Mouse (Mus musculus): ENCODE results near the gene Cacnb1. TPM values are rescaled to one million over a fixed set of nuclear protein-coding genes. Genes with fewer than 3 reads are reported as not detected.

The Cacnb1 gene
- total RNA-seq, 2 experiments from 2014 or later: 18.8 TPM

DNA sequence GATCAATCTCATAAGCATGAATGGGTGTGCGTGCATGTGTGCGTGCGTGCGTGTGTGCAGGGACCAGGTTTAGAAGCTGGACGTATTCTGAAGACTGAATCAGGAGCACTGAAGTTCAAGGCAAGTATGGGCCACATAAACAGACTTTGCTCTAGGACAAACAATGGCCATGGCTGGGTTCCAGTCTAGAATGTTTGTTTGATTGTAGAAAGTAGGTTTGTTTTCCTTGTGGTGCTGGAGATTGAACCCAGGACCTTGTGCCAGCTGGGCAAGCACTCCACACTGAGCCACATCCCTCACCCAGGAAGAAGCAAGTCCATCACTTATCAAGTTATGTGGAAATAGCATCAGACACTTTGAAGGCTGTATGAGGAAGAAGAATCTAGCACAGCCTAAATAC, 6.7 kb downstream of the Cacnb1 start:
- no peak for DNase-seq (ENCODE audit: low spot score in 2 of 2)

DNA sequence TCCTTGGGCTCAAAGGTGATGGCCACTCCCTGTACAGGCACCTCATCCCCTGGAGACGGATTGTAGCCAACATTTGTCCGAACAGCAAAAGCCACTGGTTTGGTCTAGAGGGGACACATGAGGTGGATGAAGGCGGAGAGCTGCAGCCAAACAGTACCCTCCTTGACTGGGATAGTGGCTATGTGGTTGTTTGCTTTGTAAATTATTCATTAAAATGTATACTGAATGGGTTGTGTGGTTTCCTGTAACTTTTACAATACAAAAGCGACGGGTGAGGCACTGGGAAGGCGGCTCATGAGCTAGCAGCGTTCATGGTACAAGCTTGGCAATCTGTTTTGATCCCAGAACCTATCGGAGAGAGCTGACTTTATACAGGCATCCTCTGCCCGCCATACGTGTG, 10.0 kb downstream of the Cacnb1 start:
- no peak for DNase-seq (ENCODE audit: low spot score in 2 of 2)

DNA sequence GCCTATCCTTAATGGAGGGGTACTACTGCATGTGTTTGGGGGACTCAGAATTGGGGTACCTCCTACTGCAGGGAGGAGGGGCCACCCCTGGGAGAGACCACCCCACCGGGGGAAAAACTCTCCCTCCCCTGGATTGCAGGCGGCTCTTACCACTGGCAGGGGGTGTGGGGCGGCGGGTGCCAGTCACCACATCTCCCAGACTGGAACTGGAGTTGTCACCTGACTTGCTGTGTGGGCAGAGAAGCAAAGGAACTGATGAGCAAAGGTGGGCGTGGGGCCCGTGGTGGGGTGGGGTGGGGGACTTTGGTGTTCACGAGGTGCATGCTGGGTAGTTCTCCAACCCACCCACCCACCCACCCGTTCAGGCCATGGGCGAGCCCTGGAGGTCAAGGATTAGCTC, 11.1 kb downstream of the Cacnb1 start:
- DNase-seq (ENCODE audit: low spot score in 2 of 2): no peak

DNA sequence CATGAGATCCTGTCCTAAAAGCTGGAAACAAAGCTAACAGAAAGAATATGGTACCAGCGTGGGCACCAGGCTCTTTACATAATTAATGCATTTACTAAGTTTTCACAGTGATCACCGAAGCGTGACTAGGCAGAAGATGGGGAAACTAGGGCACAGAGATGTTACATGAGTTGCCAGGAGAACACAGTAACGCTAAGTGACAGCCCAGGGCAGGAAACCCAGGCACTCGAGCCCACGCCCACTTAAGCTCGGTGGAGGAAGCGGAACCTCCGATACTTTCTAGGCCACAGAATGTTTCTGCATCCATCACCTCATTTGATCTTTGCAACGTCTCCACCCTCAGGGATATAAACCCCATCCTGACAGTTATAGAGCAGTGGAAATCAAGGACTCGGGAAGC, 14.7 kb downstream of the Cacnb1 start:
- DNase-seq (ENCODE audit: low spot score in 2 of 2): no peak

DNA sequence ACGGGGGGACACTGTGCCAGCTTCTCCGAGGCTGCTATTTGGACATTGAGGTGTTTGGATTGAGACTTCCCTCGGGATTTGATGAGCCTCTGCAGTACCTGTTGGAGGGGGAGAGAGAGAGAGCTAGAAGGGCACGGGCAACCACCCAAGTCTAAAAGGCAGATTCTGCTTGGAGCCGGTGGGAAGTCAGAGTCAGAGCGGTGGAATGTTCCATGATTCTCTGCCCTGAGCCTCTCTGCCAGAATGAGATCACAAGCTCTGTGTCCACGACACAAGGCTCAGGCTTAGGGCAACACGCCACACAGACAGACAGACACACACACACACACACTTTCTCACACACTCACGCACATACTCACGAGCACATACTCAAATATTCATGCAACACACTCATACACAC, 17.1 kb downstream of the Cacnb1 start:
- no peak for DNase-seq (ENCODE audit: low spot score in 2 of 2)

DNA sequence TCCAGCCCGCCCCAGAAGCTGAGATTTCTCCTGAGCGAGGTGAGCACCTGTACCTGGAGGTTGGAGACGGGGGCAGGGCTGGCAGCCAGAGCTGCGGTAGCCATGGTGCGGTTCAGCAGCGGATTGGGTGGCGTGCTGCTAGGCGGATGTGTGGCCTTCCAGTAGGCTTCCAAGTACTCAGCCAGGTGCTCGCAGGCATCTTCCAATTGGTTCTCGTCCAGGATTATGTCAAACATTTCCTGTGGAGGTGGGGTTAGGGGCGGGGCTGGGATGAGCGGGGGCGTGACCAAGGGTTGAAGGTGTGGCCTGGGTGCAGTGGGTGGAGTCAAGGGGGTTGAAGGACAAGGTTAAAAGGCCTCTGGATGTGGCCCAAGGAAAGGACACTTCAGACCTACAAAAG, 17.8 kb downstream of the Cacnb1 start:
- no peak for DNase-seq (ENCODE audit: low spot score in 2 of 2)

DNA sequence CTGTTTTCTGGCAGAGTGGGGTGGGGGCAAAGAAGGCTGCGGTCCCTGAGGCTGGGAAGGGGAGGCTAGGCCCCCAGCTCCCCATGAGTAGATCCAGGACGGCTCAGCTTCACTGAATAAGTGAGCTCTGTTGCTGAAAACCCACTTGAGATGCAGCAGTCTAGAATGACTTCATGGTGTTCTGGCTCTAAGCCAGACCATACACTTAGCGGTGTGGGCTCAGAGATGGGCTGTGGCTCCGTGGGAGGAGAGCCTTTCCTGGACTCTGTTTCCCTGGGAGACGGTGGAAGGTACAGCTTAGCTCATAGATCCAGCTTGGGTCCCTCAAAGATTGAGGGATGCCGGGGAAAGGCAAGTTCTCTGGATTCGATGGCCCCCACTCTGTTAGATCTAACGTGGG, 18.7 kb downstream of the Cacnb1 start:
- no peak for DNase-seq (ENCODE audit: low spot score in 2 of 2)

DNA sequence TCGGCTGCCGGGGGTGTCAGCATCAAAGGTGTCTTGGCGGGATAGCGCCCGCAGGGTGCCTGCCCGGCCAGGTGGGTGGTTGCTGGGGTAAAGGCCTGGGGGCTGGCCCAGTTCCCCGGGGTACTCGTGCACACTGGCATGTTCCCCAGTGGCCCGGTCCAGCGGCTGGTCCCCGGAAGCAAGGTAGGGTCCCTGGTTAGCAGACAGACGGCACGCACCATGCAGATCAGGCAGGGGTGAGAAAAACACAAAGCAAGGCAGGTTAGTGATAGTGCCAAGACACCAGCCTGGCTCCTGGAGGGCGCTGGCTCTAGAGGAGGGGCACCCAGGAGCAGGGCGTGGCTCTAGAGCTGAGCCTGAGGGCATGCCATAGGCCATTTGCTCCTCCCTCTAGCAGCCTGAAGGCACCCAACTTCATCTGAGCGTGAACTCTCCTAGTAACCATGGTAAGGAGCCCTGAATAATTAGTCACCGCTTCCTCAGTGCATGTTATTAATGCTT, 19.6 kb downstream of the Cacnb1 start:
- no peak for DNase-seq (ENCODE audit: low spot score in 2 of 2)

DNA sequence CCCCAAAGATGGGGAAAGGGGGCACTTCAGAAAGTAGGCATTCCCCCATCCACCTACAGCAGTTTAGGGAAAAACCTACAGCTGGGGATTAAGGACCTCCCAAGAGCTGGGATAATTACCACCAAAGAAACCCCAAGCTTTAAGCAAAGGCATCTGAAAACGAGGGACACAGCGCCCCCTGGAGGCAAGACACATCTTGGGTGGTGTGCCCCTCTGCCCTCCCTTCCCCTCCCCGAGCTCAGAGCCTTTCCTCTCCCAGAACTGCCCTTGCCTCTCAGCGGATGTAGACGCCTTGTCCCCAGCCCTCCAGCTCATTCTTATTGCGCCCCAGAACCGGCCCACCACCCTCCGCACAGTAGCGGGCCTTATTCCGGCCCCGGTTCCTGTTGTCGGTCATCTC, 20.2 kb downstream of the Cacnb1 start:
- DNase-seq (ENCODE audit: low spot score in 2 of 2): peak; percentile 61 to 70

DNA sequence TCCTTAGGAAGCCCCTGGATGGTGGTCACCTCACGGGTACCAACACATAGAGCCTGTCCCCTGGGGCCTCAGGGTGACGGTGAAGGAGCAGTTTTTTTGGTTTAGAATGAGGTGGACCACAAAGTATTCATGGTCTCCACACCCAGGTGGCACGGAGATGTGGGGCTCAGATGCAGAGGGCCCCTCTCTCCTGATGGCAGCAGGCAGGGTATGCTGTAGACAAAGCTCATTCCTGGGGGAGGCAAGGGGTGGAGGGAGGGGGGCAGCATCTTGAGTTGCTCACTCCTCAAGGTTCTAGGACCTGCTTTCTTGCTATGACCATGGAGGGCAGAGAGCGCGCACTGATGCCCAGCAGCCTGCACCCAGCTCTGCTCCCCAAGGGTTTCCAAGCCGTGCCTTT, 20.8 kb downstream of the Cacnb1 start:
- DNase-seq (ENCODE audit: low spot score in 2 of 2): no peak

DNA sequence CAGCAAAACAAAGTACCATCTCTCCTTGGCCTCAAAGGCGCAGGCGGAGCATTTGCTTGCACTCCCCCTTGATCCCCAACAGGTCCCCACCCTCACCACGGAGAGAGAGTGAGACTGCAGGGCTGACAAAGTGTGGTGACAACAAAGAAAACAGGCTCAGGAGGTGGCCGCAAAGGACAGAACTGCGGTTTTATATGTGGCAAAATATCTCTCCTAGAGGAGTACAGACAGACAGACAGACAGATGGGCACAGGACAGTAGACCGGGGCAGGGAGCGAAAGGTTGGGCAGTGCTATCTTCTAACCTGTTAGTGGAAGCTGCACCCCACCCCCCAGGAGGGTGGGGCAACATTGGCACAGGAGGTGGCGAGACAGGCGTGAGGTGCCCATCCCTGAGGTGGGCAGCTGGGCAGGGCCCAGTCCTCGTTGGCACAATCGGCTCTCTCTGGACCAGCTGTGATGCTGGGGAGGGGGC, 21.4 kb downstream of the Cacnb1 start:
- no peak for DNase-seq (ENCODE audit: low spot score in 2 of 2)

DNA sequence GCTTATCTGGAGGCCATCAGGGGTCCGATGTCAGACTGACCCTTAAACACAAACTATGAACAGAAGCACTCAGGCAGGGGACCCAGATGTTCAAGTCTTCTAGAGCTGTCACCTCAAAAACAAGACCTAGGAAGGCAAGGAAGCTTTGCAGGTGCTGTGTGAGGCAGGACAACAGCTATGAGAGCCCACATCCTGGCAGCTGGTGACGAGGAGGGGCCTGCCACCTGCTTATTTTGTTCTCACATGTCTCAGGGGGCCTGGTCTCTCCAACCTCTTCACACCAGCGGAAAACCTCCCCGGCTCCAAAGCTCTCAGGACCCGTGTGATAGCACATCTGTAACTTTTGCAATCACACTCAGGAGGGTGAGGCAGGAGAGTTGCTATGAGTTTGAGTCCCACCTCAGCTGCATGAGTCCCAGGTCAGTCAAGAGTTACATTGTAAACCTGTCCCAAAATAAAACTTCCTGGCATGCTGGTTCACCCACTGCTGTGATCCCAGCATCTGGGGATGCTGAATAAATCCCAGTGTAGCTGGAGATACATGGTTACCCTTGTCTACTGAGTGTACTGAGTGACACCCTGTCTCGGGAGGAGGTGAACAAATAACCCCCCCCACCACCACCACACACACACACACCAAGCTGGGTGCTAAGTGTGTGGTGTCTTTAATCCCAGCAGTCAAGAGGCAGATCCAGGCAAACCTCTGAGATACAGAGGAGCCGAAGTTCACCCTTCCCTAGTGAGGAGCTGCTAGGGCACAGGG, 22.3 kb downstream of the Cacnb1 start:
- no peak for DNase-seq (ENCODE audit: low spot score in 2 of 2)

DNA sequence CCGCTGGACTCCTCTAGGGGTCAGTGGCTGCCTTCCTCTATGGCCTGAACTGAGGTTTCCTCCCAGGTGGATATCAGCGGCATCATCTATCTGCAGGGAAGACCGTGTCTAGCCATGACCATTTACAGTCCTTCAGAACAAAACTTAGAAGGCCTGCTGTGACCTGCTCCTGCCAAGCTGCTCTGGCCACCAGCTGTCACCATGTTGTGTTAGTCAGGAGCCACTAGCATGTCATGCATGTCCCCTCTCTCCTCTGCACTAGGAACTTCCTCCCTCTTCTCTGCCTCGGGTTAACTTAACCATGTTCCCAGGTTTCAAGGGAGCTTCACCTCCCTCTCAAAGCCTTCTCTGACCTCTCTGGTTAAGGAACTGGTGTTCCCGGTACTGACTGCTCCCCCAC, 23.1 kb downstream of the Cacnb1 start:
- no peak for DNase-seq (ENCODE audit: low spot score in 2 of 2)

DNA sequence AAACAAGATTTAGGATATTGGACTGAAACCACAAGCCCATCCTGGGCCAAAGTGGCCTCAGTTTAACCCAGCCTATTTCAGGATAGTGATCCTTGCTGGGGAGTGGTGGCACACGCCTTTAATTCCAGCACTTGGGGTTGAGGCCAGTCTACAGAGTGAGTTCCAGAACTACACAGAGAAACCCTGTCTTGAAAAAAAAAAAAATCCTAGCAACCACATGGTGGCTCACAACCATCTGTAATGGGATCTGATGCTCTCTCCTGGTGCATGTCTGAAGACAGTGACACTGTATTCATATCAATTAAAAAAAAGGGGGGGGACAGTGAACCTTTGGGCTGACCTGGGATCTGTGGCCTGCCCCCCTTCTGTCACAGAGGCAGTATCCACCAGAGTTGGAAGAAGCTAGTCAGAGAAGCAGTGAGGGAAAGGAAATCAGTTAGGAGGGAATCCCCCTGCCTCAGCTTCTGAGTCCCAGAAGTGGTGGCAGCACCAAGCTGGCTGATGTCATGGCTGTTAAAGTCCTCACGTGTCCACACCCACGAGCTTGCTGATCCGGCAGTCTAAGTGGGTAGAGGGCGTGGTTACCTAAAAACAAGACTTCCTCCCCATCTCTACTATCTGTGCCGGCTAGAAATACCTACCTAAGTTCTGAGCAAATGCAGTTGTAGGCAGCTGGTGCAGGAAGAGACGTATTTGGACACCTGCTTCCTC, 23.8 kb downstream of the Cacnb1 start:
- DNase-seq (ENCODE audit: low spot score in 2 of 2): no peak

DNA sequence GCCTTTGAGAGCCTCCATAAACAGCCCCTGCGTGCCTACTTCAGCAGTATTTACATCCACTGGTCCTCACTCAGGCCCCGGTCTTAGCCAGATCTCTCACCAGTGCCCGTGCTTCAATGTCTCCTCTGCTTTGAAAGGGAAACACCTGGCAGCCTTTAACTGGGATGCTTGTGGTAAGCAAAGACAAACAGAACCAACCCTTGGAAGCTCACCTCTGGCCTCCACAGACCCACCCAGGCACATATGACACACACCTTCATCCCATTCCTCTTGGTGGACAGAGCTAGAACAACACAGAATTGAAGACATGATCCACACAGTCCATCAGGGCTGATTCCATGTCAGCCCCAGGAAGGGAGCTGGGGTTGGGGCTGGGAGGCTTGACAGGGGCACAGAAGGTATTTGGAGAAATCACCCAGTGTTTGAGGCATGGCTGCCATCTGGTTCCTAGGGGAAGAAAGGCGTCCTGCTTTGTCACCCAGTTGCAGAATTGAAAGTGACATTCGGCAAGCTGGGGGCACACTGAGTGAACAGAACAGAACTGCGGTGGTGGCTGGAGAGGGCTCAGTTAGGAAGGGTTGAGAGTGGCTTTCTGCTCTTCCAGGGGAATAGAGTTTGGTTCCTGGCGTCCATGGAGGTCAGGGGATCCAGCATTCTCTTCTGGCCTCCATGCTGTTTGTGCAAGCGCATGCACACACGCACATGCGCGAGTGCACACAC, 24.6 kb downstream of the Cacnb1 start:
- no peak for DNase-seq (ENCODE audit: low spot score in 2 of 2)

DNA sequence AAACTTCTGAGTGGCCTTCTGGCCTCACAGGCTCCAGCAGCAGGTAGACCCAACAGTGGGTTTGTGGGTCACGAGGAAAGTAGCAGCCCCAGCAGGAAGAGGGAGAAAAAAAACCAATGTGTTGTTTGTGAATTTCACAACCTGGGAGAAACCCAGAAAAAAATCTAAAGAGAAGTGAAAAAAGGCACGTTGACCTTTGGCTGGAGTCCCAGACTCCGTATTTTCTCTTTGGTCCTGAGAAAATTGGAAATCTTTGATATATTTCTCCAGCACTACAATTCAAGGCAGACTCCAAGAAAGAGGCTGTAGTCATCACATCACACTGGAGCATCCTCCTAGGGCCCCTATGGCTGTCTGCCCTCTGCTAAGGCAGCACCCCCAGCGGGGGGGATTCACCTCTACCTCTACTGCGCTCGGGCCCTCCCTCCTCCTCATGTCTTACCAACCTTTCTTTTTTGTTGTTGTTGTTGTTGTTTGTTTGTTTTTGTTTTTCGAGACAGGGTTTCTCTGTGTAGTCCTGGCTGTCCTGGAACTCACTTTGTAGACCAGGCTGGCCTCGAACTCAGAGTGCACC, 25.4 kb downstream of the Cacnb1 start:
- DNase-seq (ENCODE audit: low spot score in 2 of 2): no peak

DNA sequence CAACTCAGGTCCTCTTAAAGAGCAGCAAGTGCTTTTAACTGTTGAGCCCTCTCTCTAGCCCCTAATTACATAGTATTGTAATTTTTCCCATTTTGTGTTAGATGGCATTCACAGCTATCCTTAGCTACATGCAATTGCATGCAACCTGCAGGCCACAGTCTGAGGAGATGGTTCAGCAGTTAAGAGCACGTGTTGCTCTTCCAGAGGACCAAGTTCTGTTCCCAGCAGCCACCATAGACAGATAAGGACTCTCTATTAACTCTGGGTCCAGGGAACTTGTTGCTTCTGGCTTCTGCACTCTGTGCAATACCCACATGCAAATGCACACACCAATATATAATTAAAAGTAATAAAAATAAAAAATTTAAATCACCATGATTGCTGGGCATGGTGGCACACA, 26.1 kb downstream of the Cacnb1 start:
- no peak for DNase-seq (ENCODE audit: low spot score in 2 of 2)

DNA sequence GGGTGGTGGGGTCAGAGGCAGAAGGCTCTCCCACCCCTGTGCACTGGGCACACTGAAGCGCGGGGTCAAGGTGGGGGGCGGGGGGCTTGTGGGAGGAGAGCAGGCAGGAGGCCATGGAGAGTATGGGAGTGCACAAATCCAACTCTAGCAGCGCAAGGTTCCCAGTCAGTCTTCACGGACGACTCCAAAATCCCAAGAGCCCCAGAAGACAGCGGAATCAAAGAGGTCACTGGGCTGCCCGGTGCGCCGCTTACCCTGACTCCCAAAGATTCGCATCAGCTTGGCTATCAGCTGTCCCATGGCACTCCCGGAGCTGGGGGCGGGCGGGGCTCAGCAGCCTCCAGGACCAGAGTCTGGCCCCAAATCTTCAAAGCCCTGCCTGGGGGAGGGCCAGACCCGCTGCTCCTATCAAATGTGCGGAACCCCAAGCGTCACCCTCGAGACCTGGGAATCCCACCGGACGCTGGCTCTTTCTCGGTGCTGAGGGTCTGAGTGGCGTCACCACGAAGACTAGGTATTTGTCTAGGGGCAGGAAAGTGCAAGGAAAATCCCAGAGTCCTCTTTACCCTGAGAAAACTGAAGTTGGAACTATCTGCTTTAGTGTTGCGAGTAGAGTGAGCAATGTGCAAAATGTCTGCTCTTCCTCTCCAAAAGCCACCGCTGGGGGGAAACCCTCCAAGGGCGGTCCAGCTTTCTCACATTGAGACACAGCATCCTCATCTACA, 27.1 kb downstream of the Cacnb1 start, which contains the start of gene Arl5c:
Arl5c (minus strand) TSS at position 618 of the 725 bp plus-strand sequence.
- DNase-seq (ENCODE audit: low spot score in 2 of 2): no peak

DNA sequence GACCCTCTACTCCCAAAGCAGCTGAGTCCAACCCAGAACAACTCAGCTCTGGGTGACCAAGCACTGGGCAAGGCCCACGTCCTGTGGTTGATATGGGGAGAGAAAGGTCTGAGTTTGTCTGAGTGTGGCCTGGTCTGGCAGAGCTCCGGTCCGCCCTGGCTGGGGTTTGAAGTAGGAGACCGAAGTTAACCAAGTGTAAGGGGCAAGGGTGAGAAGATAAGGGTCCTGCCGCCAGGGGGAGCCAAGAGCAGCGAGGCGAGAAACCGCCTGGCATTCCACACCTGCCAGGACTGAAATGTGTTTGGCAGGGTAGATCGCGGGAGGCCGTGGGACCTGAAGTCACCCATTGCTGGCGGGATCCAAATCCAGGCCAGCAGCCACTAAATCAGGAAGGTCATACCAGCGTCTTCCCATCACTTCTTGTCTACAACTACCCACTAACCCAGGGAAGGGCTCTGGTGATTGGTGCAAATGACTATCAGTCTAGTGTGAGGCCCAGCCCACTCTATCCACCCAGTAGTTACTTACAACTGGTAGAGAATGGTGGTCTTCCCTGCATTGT, 28.2 kb downstream of the Cacnb1 start:
- peak; percentile 52 to 62 for DNase-seq (ENCODE audit: low spot score in 2 of 2)

DNA sequence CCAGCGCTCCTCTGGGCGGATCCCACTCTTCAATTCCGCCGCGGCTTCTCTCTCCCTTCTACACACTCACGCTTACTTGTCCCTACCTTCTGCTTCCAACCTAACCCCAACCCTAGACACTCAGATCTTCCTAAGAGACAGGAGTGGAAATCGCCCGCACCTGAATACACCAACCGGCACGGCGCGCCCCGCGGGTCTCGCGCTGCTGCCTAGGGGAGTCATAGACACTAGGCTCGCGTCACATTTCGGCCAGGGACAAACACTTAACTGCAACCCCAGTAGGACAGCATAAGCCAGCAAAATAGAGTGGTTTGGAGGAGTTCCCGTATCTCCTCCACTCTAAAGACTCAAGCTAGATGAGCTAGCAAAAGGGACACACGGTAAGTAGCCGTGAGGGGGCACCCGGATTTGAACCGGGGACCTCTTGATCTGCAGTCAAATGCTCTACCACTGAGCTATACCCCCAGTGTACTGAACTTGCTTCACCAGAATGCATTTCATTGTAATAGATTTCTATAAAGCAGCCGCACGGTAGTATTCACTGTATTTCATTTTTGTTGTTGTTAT, 34.2 kb downstream of the Cacnb1 start:
- peak; percentile 51 to 64 for DNase-seq (ENCODE audit: low spot score in 2 of 2)
